ENCODE assay signal across 16 mouse cellular contexts in genomic region chr7:18967603-18968002, GRCm38 (mm10). TPM values are rescaled to one million over a fixed set of nuclear protein-coding genes. Genes with fewer than 3 reads are reported as not detected.
A peak's percentile ranks its signal among the peaks of the same experiment; 100 is the strongest.
DNase-seq lines count a peak whose midpoint lies in the region; ATAC-seq and TF ChIP-seq lines count a peak whose summit lies in the region.
"Had no signal": no experiment of that assay in that cellular context is flagged by ENCODE, and none has a peak within 500 bp of the region (broad histone marks: within the 10 kb centered on the region; RNA-seq: fewer than 3 reads in every experiment).

No protein-coding gene starts in this region.

- no peak overlapping the region for H3K27ac ChIP-seq in lung, embryonic 14.5 days (ENCODE audit: low read depth)
- no peak overlapping the region for H3K27ac ChIP-seq in cortical plate, adult 2 months (ENCODE audit: insufficient read depth, low read length)
- no peak overlapping the region for H3K27ac ChIP-seq in hindbrain, embryonic 13.5 days
- H3K27ac ChIP-seq in neural tube, embryonic 12.5 days = no peak overlapping the region
- H3K27ac ChIP-seq in kidney, embryonic 14.5 days (ENCODE audit: low read depth, low read length) = no peak overlapping the region
- H3K27ac ChIP-seq: liver, embryonic 15.5 days had no signal

- WGBS in lung, embryonic 14.5 days = 7% methylated on average over 8 of the region's 8 CpGs
- 8% methylated on average over 8 of the region's 8 CpGs for WGBS in hindbrain, embryonic 13.5 days
- WGBS in neural tube, embryonic 12.5 days = 8% methylated on average over 8 of the region's 8 CpGs
- 12% methylated on average over 8 of the region's 8 CpGs for WGBS in kidney, embryonic 14.5 days

- no peak overlapping the region for H3K4me3 ChIP-seq in lung, embryonic 14.5 days (ENCODE audit: low read depth, low read length)
- H3K4me3 ChIP-seq in cortical plate, adult 2 months (ENCODE audit: insufficient read depth, low read length) = no peak overlapping the region
- H3K4me3 ChIP-seq in hindbrain, embryonic 13.5 days = no peak overlapping the region
- no peak overlapping the region for H3K4me3 ChIP-seq in neural tube, embryonic 12.5 days
- H3K4me3 ChIP-seq in kidney, embryonic 14.5 days (ENCODE audit: low read length) = no peak overlapping the region
- H3K4me3 ChIP-seq: liver, embryonic 15.5 days had no signal

- no peak overlapping the region for H3K9ac ChIP-seq in lung, embryonic 14.5 days
- no peak overlapping the region for H3K9ac ChIP-seq in hindbrain, embryonic 13.5 days
- H3K9ac ChIP-seq in neural tube, embryonic 12.5 days = 0 out of 2 replicates have a peak overlapping the region, but pooled peaks have one; percentile 13
- no peak overlapping the region for H3K9ac ChIP-seq in kidney, embryonic 14.5 days (ENCODE audit: low read depth, low read length)
- H3K9ac ChIP-seq: liver, embryonic 15.5 days had no signal

- no peaks in the 10 kb centered on the region for H3K4me1 ChIP-seq in lung, embryonic 14.5 days (ENCODE audit: insufficient read depth)
- no peaks in the 10 kb centered on the region; the same call in 1 of the 2 replicates for H3K4me1 ChIP-seq in cortical plate, adult 2 months (ENCODE audit: control insufficient read depth, insufficient read depth, low read length)
- peaks cover 25% of the 10 kb centered on the region for H3K4me1 ChIP-seq in hindbrain, embryonic 13.5 days (replicated peaks)
- H3K4me1 ChIP-seq in neural tube, embryonic 12.5 days = peaks cover 18% of the 10 kb centered on the region
- H3K4me1 ChIP-seq in kidney, embryonic 14.5 days (ENCODE audit: control insufficient read depth, insufficient read depth, low read length) = peaks cover 4% of the 10 kb centered on the region; the same call in 1 of the 2 replicates

- H3K4me2 ChIP-seq in lung, embryonic 14.5 days = no peak overlapping the region
- no peak overlapping the region for H3K4me2 ChIP-seq in hindbrain, embryonic 13.5 days
- no peak overlapping the region for H3K4me2 ChIP-seq in neural tube, embryonic 12.5 days (replicated peaks)
- no peak overlapping the region for H3K4me2 ChIP-seq in kidney, embryonic 14.5 days (replicated peaks; ENCODE audit: low read depth, low read length)
- H3K4me2 ChIP-seq: liver, embryonic 15.5 days had no signal

- no peaks in the 10 kb centered on the region for H3K9me3 ChIP-seq in lung, embryonic 14.5 days (ENCODE audit: low read depth, low read length)
- H3K9me3 ChIP-seq in hindbrain, embryonic 13.5 days = 0 out of 2 replicates have a peak, but pooled peaks cover 5% of the 10 kb centered on the region
- H3K9me3 ChIP-seq in neural tube, embryonic 12.5 days = no peaks in the 10 kb centered on the region
- H3K9me3 ChIP-seq in kidney, embryonic 14.5 days (ENCODE audit: control insufficient read depth, low read length) = no peaks in the 10 kb centered on the region
- H3K9me3 ChIP-seq: liver, embryonic 15.5 days had no signal

- peak; percentile 40; the same call in 1 of the 2 replicates for TF ChIP-seq POLR2A in cortical plate, adult 2 months (IDR thresholded peaks at IDR 0.05; ENCODE audit: extremely low read depth, insufficient read depth, low read length)

- TF ChIP-seq CTCF in lung, embryonic 14.5 days (IDR thresholded peaks at IDR 0.05; ENCODE audit: low read depth) = no peak
- no peak for TF ChIP-seq CTCF in cortical plate, adult 2 months (IDR thresholded peaks at IDR 0.05; ENCODE audit: extremely low read depth, insufficient read depth, low read length)

- no peak for DNase-seq in lung, embryonic 14.5 days
- DNase-seq in lung, adult 18-20 months = no peak
- DNase-seq: cerebellum, postnatal 25 days; retina, postnatal 1 day; thymus, postnatal 36 days had no signal

- no peaks in the 10 kb centered on the region for H3K36me3 ChIP-seq in lung, embryonic 14.5 days (ENCODE audit: insufficient read depth)
- H3K36me3 ChIP-seq in hindbrain, embryonic 13.5 days = no peaks in the 10 kb centered on the region
- H3K36me3 ChIP-seq in neural tube, embryonic 12.5 days = no peaks in the 10 kb centered on the region
- H3K36me3 ChIP-seq in kidney, embryonic 14.5 days (ENCODE audit: control insufficient read depth, insufficient read depth, low read length) = no peaks in the 10 kb centered on the region
- H3K36me3 ChIP-seq: liver, embryonic 15.5 days had no signal

- ATAC-seq in lung, embryonic 14.5 days (ENCODE audit: insufficient read depth) = 0 out of 2 replicates have a peak, but pooled peaks have one; percentile 35
- ATAC-seq in hindbrain, embryonic 13.5 days (ENCODE audit: low FRiP score) = peak; percentile 44
- peak; percentile 30 for ATAC-seq in neural tube, embryonic 12.5 days (ENCODE audit: low FRiP score, low read depth)
- ATAC-seq in kidney, embryonic 14.5 days (ENCODE audit: low FRiP score, low TSS enrichment) = no peak
- no peak for ATAC-seq in erythroid progenitor cell, adult 5-6 weeks (replicated peaks; ENCODE audit: low FRiP score, poor library complexity, severe bottlenecking)
- ATAC-seq: activated CD4-positive, CD25-positive, alpha-beta regulatory T cell, adult 4 months had no signal

- H3K27me3 ChIP-seq in lung, embryonic 14.5 days (ENCODE audit: insufficient read depth, low read length) = peaks cover 30% of the 10 kb centered on the region
- no peaks in the 10 kb centered on the region for H3K27me3 ChIP-seq in hindbrain, embryonic 13.5 days
- H3K27me3 ChIP-seq in neural tube, embryonic 12.5 days (replicated peaks) = peaks cover 16% of the 10 kb centered on the region
- peaks cover 40% of the 10 kb centered on the region for H3K27me3 ChIP-seq in kidney, embryonic 14.5 days (ENCODE audit: control insufficient read depth, insufficient read depth, low read length)

RNA-seq across cellular contexts. Expression of gene Nanos2, which starts 19.6 kb away (rescaled TPM):
- polyA plus RNA-seq in lung, embryonic 14.5 days (2014; fragmentation: Nextera tagmentation; extraction: Ambion mirVana) = not detected in 2 replicates
- 2.8 and 3.3 TPM in 2 replicates for polyA plus RNA-seq in cortical plate, adult 2 months (2012; rRNA removed)
- polyA plus RNA-seq in hindbrain, embryonic 13.5 days (2015; fragmentation: Nextera tagmentation; extraction: Ambion mirVana) = 0.75 and 1.1 TPM in 2 replicates
- polyA plus RNA-seq in neural tube, embryonic 12.5 days (2016; fragmentation: Nextera tagmentation; extraction: Ambion mirVana) = 0.24 and 0.72 TPM in 2 replicates
- not detected in 2 replicates for polyA plus RNA-seq in kidney, embryonic 14.5 days (2014; fragmentation: Nextera tagmentation; extraction: Ambion mirVana)
- not detected in 2 replicates for total RNA-seq in erythroid progenitor cell, adult 5-6 weeks (2015; ENCODE audit: low replicate concordance)
- total RNA-seq in erythroid progenitor cell, adult 5-6 weeks (2017; ENCODE audit: low replicate concordance) = not detected in 2 replicates
- total RNA-seq: heart, adult 8-10 months; monocyte, adult 5-6 weeks had no signal
- polyA plus RNA-seq: liver, embryonic 15.5 days had no signal

RNA-seq across cellular contexts. Expression of gene Mypop, which starts 23.4 kb away (rescaled TPM):
- polyA plus RNA-seq in lung, embryonic 14.5 days (2014; fragmentation: Nextera tagmentation; extraction: Ambion mirVana) = 3.7 and 4.8 TPM in 2 replicates
- polyA plus RNA-seq in cortical plate, adult 2 months (2012; rRNA removed) = 49.7 and 50.8 TPM in 2 replicates
- 4.8 and 5.2 TPM in 2 replicates for polyA plus RNA-seq in hindbrain, embryonic 13.5 days (2015; fragmentation: Nextera tagmentation; extraction: Ambion mirVana)
- 6.1 and 7.0 TPM in 2 replicates for polyA plus RNA-seq in neural tube, embryonic 12.5 days (2016; fragmentation: Nextera tagmentation; extraction: Ambion mirVana)
- polyA plus RNA-seq in kidney, embryonic 14.5 days (2014; fragmentation: Nextera tagmentation; extraction: Ambion mirVana) = 3.9 and 4.9 TPM in 2 replicates
- not detected in 2 replicates for total RNA-seq in erythroid progenitor cell, adult 5-6 weeks (2015; ENCODE audit: low replicate concordance)
- total RNA-seq in erythroid progenitor cell, adult 5-6 weeks (2017; ENCODE audit: low replicate concordance) = not detected in 2 replicates
- total RNA-seq: monocyte, adult 5-6 weeks had no signal

RNA-seq across cellular contexts. Expression of gene Irf2bp1, which starts 36.2 kb away (rescaled TPM):
- 27.3 and 35.0 TPM in 2 replicates for polyA plus RNA-seq in lung, embryonic 14.5 days (2014; fragmentation: Nextera tagmentation; extraction: Ambion mirVana)
- polyA plus RNA-seq in cortical plate, adult 2 months (2012; rRNA removed) = 27.2 and 28.5 TPM in 2 replicates
- 23.4 and 24.6 TPM in 2 replicates for polyA plus RNA-seq in hindbrain, embryonic 13.5 days (2015; fragmentation: Nextera tagmentation; extraction: Ambion mirVana)
- 41.6 and 45.2 TPM in 2 replicates for polyA plus RNA-seq in neural tube, embryonic 12.5 days (2016; fragmentation: Nextera tagmentation; extraction: Ambion mirVana)
- 28.6 and 30.3 TPM in 2 replicates for polyA plus RNA-seq in kidney, embryonic 14.5 days (2014; fragmentation: Nextera tagmentation; extraction: Ambion mirVana)
- total RNA-seq in erythroid progenitor cell, adult 5-6 weeks (2015; ENCODE audit: low replicate concordance) = 4.6 and 6.1 TPM in 2 replicates
- 3.3 and 6.5 TPM in 2 replicates for total RNA-seq in erythroid progenitor cell, adult 5-6 weeks (2017; ENCODE audit: low replicate concordance)

RNA-seq across cellular contexts. Expression of gene Nova2, which starts 41.9 kb away (rescaled TPM):
- 1.2 TPM in 2 replicates for polyA plus RNA-seq in lung, embryonic 14.5 days (2014; fragmentation: Nextera tagmentation; extraction: Ambion mirVana)
- polyA plus RNA-seq in cortical plate, adult 2 months (2012; rRNA removed) = 22.3 and 23.3 TPM in 2 replicates
- 14.9 and 15.8 TPM in 2 replicates for polyA plus RNA-seq in hindbrain, embryonic 13.5 days (2015; fragmentation: Nextera tagmentation; extraction: Ambion mirVana)
- polyA plus RNA-seq in neural tube, embryonic 12.5 days (2016; fragmentation: Nextera tagmentation; extraction: Ambion mirVana) = 12.1 and 12.6 TPM in 2 replicates
- polyA plus RNA-seq in kidney, embryonic 14.5 days (2014; fragmentation: Nextera tagmentation; extraction: Ambion mirVana) = 0.96 and 1.1 TPM in 2 replicates
- not detected in 2 replicates for total RNA-seq in erythroid progenitor cell, adult 5-6 weeks (2015; ENCODE audit: low replicate concordance)
- not detected in 2 replicates for total RNA-seq in erythroid progenitor cell, adult 5-6 weeks (2017; ENCODE audit: low replicate concordance)
- total RNA-seq: monocyte, adult 5-6 weeks had no signal
- polyA plus RNA-seq: activated CD4-positive, CD25-positive, alpha-beta regulatory T cell, adult 4 months had no signal

RNA-seq across cellular contexts. Expression of gene Foxa3, which starts 55.7 kb away (rescaled TPM):
- polyA plus RNA-seq in lung, embryonic 14.5 days (2014; fragmentation: Nextera tagmentation; extraction: Ambion mirVana) = 2.2 and 2.3 TPM in 2 replicates
- not detected in 2 replicates for polyA plus RNA-seq in cortical plate, adult 2 months (2012; rRNA removed)
- polyA plus RNA-seq in hindbrain, embryonic 13.5 days (2015; fragmentation: Nextera tagmentation; extraction: Ambion mirVana) = not detected in 2 replicates
- polyA plus RNA-seq in neural tube, embryonic 12.5 days (2016; fragmentation: Nextera tagmentation; extraction: Ambion mirVana) = 0.09 and 0.19 TPM in 2 replicates
- not detected in 2 replicates for polyA plus RNA-seq in kidney, embryonic 14.5 days (2014; fragmentation: Nextera tagmentation; extraction: Ambion mirVana)
- total RNA-seq in erythroid progenitor cell, adult 5-6 weeks (2015; ENCODE audit: low replicate concordance) = not detected in 2 replicates
- not detected in 2 replicates for total RNA-seq in erythroid progenitor cell, adult 5-6 weeks (2017; ENCODE audit: low replicate concordance)
- total RNA-seq: heart, adult 8-10 months; layer of hippocampus, adult 18-20 months; left cerebral cortex, postnatal 25 days; monocyte, adult 5-6 weeks had no signal

Comparison
In these comparisons a context has a peak if more than half of its experiments do, and no peak if none do; other contexts are left out.
1. ATAC-seq: peak in lung, embryonic 14.5 days (single experiment), hindbrain, embryonic 13.5 days (single experiment) and neural tube, embryonic 12.5 days (single experiment); none in kidney, embryonic 14.5 days (single experiment) and erythroid progenitor cell, adult 5-6 weeks (single experiment).